Comparison of ENCODE assay signal across 14 mouse cellular contexts in the genomic region with DNA sequence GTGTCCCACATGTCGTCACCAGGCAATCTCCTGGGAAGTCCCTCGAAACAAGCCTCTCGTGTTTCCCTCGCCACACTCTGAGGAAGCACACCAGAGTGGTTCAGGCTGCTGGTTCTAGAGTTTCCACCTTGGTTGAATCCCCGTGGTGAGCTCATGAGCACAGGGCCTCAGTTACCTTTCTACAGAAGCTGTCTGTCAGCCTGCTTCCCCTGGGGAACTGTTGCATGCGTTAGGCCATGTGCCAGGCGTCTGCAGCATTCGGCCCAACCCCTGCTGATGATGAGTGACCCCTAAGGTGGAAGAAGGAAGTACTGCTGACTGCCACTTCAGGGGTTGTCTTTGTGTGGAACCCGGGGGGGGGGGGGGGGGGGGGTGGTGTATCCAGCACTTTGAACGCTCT.
DNase-seq lines count a peak whose midpoint lies in the region; ATAC-seq and TF ChIP-seq lines count a peak whose summit lies in the region.
"Had no signal": no experiment of that assay in that cellular context is flagged by ENCODE, and none has a peak within 500 bp of the region (broad histone marks: within the 10 kb centered on the region; RNA-seq: fewer than 3 reads in every experiment).

No protein-coding gene starts in this region.

- H3K9me3 ChIP-seq in heart, embryonic 15.5 days (replicated peaks), result no peaks in the 10 kb centered on the region
- H3K9me3 ChIP-seq in MEL (replicated peaks; ENCODE audit: insufficient read depth, low read length), result no peaks in the 10 kb centered on the region
- H3K9me3 ChIP-seq: forebrain, embryonic 15.5 days; midbrain, embryonic 10.5 days; neural tube, embryonic 12.5 days had no signal

- TF ChIP-seq POLR2A in MEL (IDR thresholded peaks at IDR 0.05; ENCODE audit: control insufficient read depth in 1 of 2, insufficient read depth in 1 of 2, low read depth in 1 of 2, low read length in 2 of 2, poor library complexity in 1 of 2), result 0 out of 4 replicates have a peak, but pooled peaks of 1 of the 2 experiments have one; percentile 22

- peak in 1 of 3 experiments; percentile 8; a peak in 1 of 6 replicates for TF ChIP-seq CTCF in MEL (IDR thresholded peaks at IDR 0.05 in 2 of 3, conservative IDR thresholded peaks at IDR 0.05 in 1 of 3; ENCODE audit: control insufficient read depth in 1 of 3, insufficient read depth in 1 of 3, low read depth in 2 of 3, low read length in 3 of 3, poor library complexity in 1 of 3, severe bottlenecking in 1 of 3)

- H3K27ac ChIP-seq in heart, embryonic 15.5 days, result peak overlapping the region; percentile 42; the same call in 1 of the 2 replicates
- H3K27ac ChIP-seq in MEL (ENCODE audit: control insufficient read depth, low read depth, low read length), result peak overlapping the region; percentile 81
- H3K27ac ChIP-seq: forebrain, embryonic 15.5 days; liver, embryonic 14.5 days; midbrain, embryonic 10.5 days; neural tube, embryonic 12.5 days; stomach, postnatal 0 days had no signal

- 30% methylated on average over 10 of the region's 10 CpGs for WGBS in heart, embryonic 15.5 days

- no peaks in the 10 kb centered on the region for H3K27me3 ChIP-seq in heart, embryonic 15.5 days
- H3K27me3 ChIP-seq in MEL (ENCODE audit: control insufficient read depth in 1 of 2, insufficient read depth in 2 of 2, low read length in 2 of 2), result no peaks in the 10 kb centered on the region
- H3K27me3 ChIP-seq: Patski had no signal

- DNase-seq in heart, postnatal 25 days (ENCODE audit: low spot score), result no peak
- peak; percentile 74 for DNase-seq in MEL (ENCODE audit: low read depth, low spot score)
- peak; percentile 48 for DNase-seq in embryo, embryonic 11 days
- DNase-seq in thymus, postnatal 14 days, result no peak
- DNase-seq: right cerebral cortex, postnatal 14 days had no signal

- peaks cover 49% of the 10 kb centered on the region for H3K4me1 ChIP-seq in heart, embryonic 15.5 days (replicated peaks)
- H3K4me1 ChIP-seq in MEL (ENCODE audit: control insufficient read depth in 1 of 2, insufficient read depth in 2 of 2, low read length in 2 of 2), result peaks cover 34 to 40% of the 10 kb centered on the region in 2 experiments

- no peak for TF ChIP-seq RAD21 in MEL (IDR thresholded peaks at IDR 0.05; ENCODE audit: low read depth, low read length)

- H3K9ac ChIP-seq in heart, embryonic 15.5 days, result no peak overlapping the region
- H3K9ac ChIP-seq in MEL (ENCODE audit: control insufficient read depth, low read depth, low read length, poor library complexity, severe bottlenecking), result peak overlapping the region; percentile 67
- H3K9ac ChIP-seq: forebrain, embryonic 15.5 days; liver, embryonic 14.5 days; neural tube, embryonic 12.5 days had no signal

- TF ChIP-seq EP300 in MEL (IDR thresholded peaks at IDR 0.05; ENCODE audit: low read depth in 1 of 2, low read length in 2 of 2), result peak in 1 of 2 experiments; percentile 37; a peak in 2 of 4 replicates

- H3K4me2 ChIP-seq in heart, embryonic 15.5 days, result no peak overlapping the region
- H3K4me2 ChIP-seq: forebrain, embryonic 15.5 days; neural tube, embryonic 12.5 days had no signal

- no peak for ATAC-seq in heart, embryonic 15.5 days (replicated peaks; ENCODE audit: insufficient number of reproducible peaks, insufficient read depth, low FRiP score, low read depth)
- 0 out of 2 replicates have a peak, but pooled peaks have one; percentile 41 for ATAC-seq in megakaryocyte-erythroid progenitor cell, adult 5-6 weeks (replicated peaks; ENCODE audit: low FRiP score, low TSS enrichment, poor library complexity, severe bottlenecking)
- ATAC-seq in cerebellum, adult (ENCODE audit: insufficient number of reproducible peaks, low FRiP score, low TSS enrichment), result no peak
- ATAC-seq: forebrain, embryonic 15.5 days; Patski had no signal

- peaks cover 2% of the 10 kb centered on the region for H3K79me2 ChIP-seq in MEL (ENCODE audit: control insufficient read depth, insufficient read depth, low read length, poor library complexity)

- no peak overlapping the region for H3K4me3 ChIP-seq in heart, embryonic 15.5 days
- peak overlapping the region in 1 of 2 experiments; percentile 27; a peak in 2 of 4 replicates for H3K4me3 ChIP-seq in MEL (ENCODE audit: control insufficient read depth in 1 of 2, insufficient read depth in 1 of 2, low read depth in 2 of 2, low read length in 2 of 2)
- H3K4me3 ChIP-seq: forebrain, embryonic 15.5 days; midbrain, embryonic 10.5 days; neural tube, embryonic 12.5 days had no signal

- no peaks in the 10 kb centered on the region for H3K36me3 ChIP-seq in heart, embryonic 15.5 days
- peaks cover 0 to 33% of the 10 kb centered on the region in 2 experiments; a peak in 2 of 4 replicates for H3K36me3 ChIP-seq in MEL (ENCODE audit: control insufficient read depth in 1 of 2, insufficient read depth in 2 of 2, low read length in 2 of 2)
- H3K36me3 ChIP-seq: forebrain, embryonic 15.5 days; midbrain, embryonic 10.5 days; neural tube, embryonic 12.5 days had no signal

- intact Hi-C loops in heart, postnatal 25 days (cut with DNase I), result loop anchor here (2.0 kb wide), 2 partner anchors 23 to 51 kb away; no protein-coding TSS in a partner anchor

TF ChIP-seq in MEL, 35 proteins besides CTCF, POLR2A, EP300 and RAD21:
- TF ChIP-seq HCFC1 (IDR thresholded peaks at IDR 0.05; ENCODE audit: low read depth, low read length), result peak; percentile 51; the same call in 1 of the 2 replicates
- TF ChIP-seq TBP (IDR thresholded peaks at IDR 0.05; ENCODE audit: low read depth, low read length), result no peak
- no peak for TF ChIP-seq ZKSCAN1 (IDR thresholded peaks at IDR 0.05; ENCODE audit: low read depth, low read length)
- TF ChIP-seq SMC3 (IDR thresholded peaks at IDR 0.05; ENCODE audit: low read depth, low read length), result no peak
- no peak for TF ChIP-seq RCOR1 (IDR thresholded peaks at IDR 0.05; ENCODE audit: low read depth, low read length)
- no peak for TF ChIP-seq JUND (IDR thresholded peaks at IDR 0.05; ENCODE audit: low read depth, low read length)
- TF ChIP-seq MYB (IDR thresholded peaks at IDR 0.05; ENCODE audit: low read depth, low read length), result no peak
- TF ChIP-seq ZMIZ1 (IDR thresholded peaks at IDR 0.05; ENCODE audit: low read depth, low read length), result 0 out of 2 replicates have a peak, but pooled peaks have one; percentile 49
- TF ChIP-seq SIN3A (IDR thresholded peaks at IDR 0.05; ENCODE audit: low read length), result peak; percentile 56; the same call in 1 of the 2 replicates
- no peak for TF ChIP-seq USF2 (IDR thresholded peaks at IDR 0.05; ENCODE audit: borderline replicate concordance in 1 of 2, insufficient read depth in 1 of 2, low read depth in 1 of 2, low read length in 2 of 2)
- 0 out of 2 replicates have a peak, but pooled peaks have one; percentile 29 for TF ChIP-seq ELF1 (IDR thresholded peaks at IDR 0.05; ENCODE audit: low read depth, low read length)
- peak; percentile 79 for TF ChIP-seq MYC (IDR thresholded peaks at IDR 0.05; ENCODE audit: low read depth, low read length)
- TF ChIP-seq CHD2 (IDR thresholded peaks at IDR 0.05; ENCODE audit: low read length), result no peak
- TF ChIP-seq ZNF384 (IDR thresholded peaks at IDR 0.05; ENCODE audit: low read depth, low read length), result no peak
- no peak for TF ChIP-seq MEF2A (IDR thresholded peaks at IDR 0.05; ENCODE audit: extremely low read depth, insufficient replicate concordance, low read depth, low read length, poor library complexity, severe bottlenecking)
- no peak for TF ChIP-seq TAL1 (IDR thresholded peaks at IDR 0.05; ENCODE audit: low read length)
- TF ChIP-seq UBTF (IDR thresholded peaks at IDR 0.05; ENCODE audit: borderline replicate concordance, insufficient read depth, low read depth, low read length), result no peak
- TF ChIP-seq GABPA (IDR thresholded peaks at IDR 0.05; ENCODE audit: low read depth, low read length), result no peak
- TF ChIP-seq CHD1 (IDR thresholded peaks at IDR 0.05; ENCODE audit: low read depth, low read length), result no peak
- no peak for TF ChIP-seq USF1 (IDR thresholded peaks at IDR 0.05; ENCODE audit: low read depth, low read length)
- TF ChIP-seq MXI1 (IDR thresholded peaks at IDR 0.05; ENCODE audit: low read depth, low read length), result peak; percentile 85
- no peak for TF ChIP-seq BHLHE40 (IDR thresholded peaks at IDR 0.05; ENCODE audit: borderline replicate concordance, low read depth, low read length)
- TF ChIP-seq NELFE (IDR thresholded peaks at IDR 0.05; ENCODE audit: low read depth, low read length), result peak; percentile 38
- no peak for TF ChIP-seq NRF1 (IDR thresholded peaks at IDR 0.05; ENCODE audit: insufficient read depth, low read depth, low read length, poor library complexity, severe bottlenecking)
- no peak for TF ChIP-seq POLR2AphosphoS2 (IDR thresholded peaks at IDR 0.05; ENCODE audit: low read length)
- no peak for TF ChIP-seq E2F4 (IDR thresholded peaks at IDR 0.05; ENCODE audit: borderline replicate concordance, low read depth, low read length)
- TF ChIP-seq MAZ (IDR thresholded peaks at IDR 0.05; ENCODE audit: low read depth, low read length), result peak; percentile 72; the same call in 1 of the 2 replicates
- no peak for TF ChIP-seq KAT2A (conservative IDR thresholded peaks at IDR 0.05; ENCODE audit: low read depth, low read length)
- TF ChIP-seq GATA1 (IDR thresholded peaks at IDR 0.05; ENCODE audit: low read depth, low read length), result no peak
- TF ChIP-seq ZC3H11A (IDR thresholded peaks at IDR 0.05; ENCODE audit: low read depth, low read length), result no peak
- TF ChIP-seq MAX (IDR thresholded peaks at IDR 0.05; ENCODE audit: low read length), result peak; percentile 79
- peak; percentile 45; the same call in 1 of the 2 replicates for TF ChIP-seq ETS1 (IDR thresholded peaks at IDR 0.05; ENCODE audit: low read depth, low read length)
- TF ChIP-seq MAFK (IDR thresholded peaks at IDR 0.05; ENCODE audit: borderline replicate concordance, low read depth, low read length), result no peak
- no peak for TF ChIP-seq POLR2AphosphoS5 (IDR thresholded peaks at IDR 0.05; ENCODE audit: borderline replicate concordance, low read depth, low read length)
- 0 out of 2 replicates have a peak, but pooled peaks have one; percentile 30 for TF ChIP-seq TCF12 (IDR thresholded peaks at IDR 0.05; ENCODE audit: low read depth, low read length)

Comparison
In these comparisons a context has a peak if more than half of its experiments do, and no peak if none do; other contexts are left out.
1. DNase-seq: peak in MEL (single experiment) and embryo, embryonic 11 days (single experiment); none in heart, postnatal 25 days (single experiment) and thymus, postnatal 14 days (single experiment).